ENCODE assay signal across 19 mouse cellular contexts in genomic region chr7:74432950-74433349, GRCm38 (mm10).
DNase-seq lines count a peak whose midpoint lies in the region; ATAC-seq and TF ChIP-seq lines count a peak whose summit lies in the region.
"Had no signal": no experiment of that assay in that cellular context is flagged by ENCODE, and none has a peak within 500 bp of the region (broad histone marks: within the 10 kb centered on the region; RNA-seq: fewer than 3 reads in every experiment).

No protein-coding gene starts in this region.

- H3K4me3 ChIP-seq in kidney, adult 2 months (ENCODE audit: insufficient read depth, low read depth, low read length) = no peak overlapping the region
- no peak overlapping the region for H3K4me3 ChIP-seq in lung, postnatal 0 days (ENCODE audit: low read depth, low read length)
- H3K4me3 ChIP-seq in liver, embryonic 12.5 days = no peak overlapping the region
- H3K4me3 ChIP-seq in gastrocnemius, adult 2 months = no peak overlapping the region
- H3K4me3 ChIP-seq: embryonic facial prominence, embryonic 12.5 days; heart, embryonic 15.5 days had no signal

- H3K9me3 ChIP-seq in lung, postnatal 0 days (ENCODE audit: low read length) = no peaks in the 10 kb centered on the region
- no peaks in the 10 kb centered on the region for H3K9me3 ChIP-seq in liver, embryonic 12.5 days (replicated peaks)
- H3K9me3 ChIP-seq: embryonic facial prominence, embryonic 12.5 days; heart, embryonic 15.5 days had no signal

- no peak overlapping the region for H3K27ac ChIP-seq in kidney, adult 2 months (ENCODE audit: insufficient read depth, low read depth, low read length)
- H3K27ac ChIP-seq in lung, postnatal 0 days (ENCODE audit: low read length) = no peak overlapping the region
- no peak overlapping the region for H3K27ac ChIP-seq in liver, embryonic 12.5 days
- H3K27ac ChIP-seq in gastrocnemius, adult 2 months = no peak overlapping the region
- H3K27ac ChIP-seq: embryonic facial prominence, embryonic 12.5 days; heart, embryonic 15.5 days had no signal

- H3K36me3 ChIP-seq in kidney, adult 2 months (ENCODE audit: control insufficient read depth, insufficient read depth, low read length) = no peaks in the 10 kb centered on the region
- no peaks in the 10 kb centered on the region for H3K36me3 ChIP-seq in lung, postnatal 0 days (ENCODE audit: insufficient read depth, low read length)
- H3K36me3 ChIP-seq in liver, embryonic 12.5 days = no peaks in the 10 kb centered on the region
- H3K36me3 ChIP-seq: embryonic facial prominence, embryonic 12.5 days; heart, embryonic 15.5 days had no signal

- no peak overlapping the region for H3K9ac ChIP-seq in lung, postnatal 0 days (replicated peaks; ENCODE audit: low read depth)
- H3K9ac ChIP-seq in liver, embryonic 12.5 days = no peak overlapping the region
- H3K9ac ChIP-seq: embryonic facial prominence, embryonic 12.5 days; heart, embryonic 15.5 days; liver, postnatal 0 days had no signal

- H3K4me2 ChIP-seq in lung, postnatal 0 days (replicated peaks; ENCODE audit: low read depth, low read length) = no peak overlapping the region
- no peak overlapping the region for H3K4me2 ChIP-seq in liver, embryonic 12.5 days
- H3K4me2 ChIP-seq: embryonic facial prominence, embryonic 12.5 days; heart, embryonic 15.5 days had no signal

- 33% methylated on average over 2 of the region's 2 CpGs for WGBS in kidney, adult 2 months
- WGBS in lung, postnatal 0 days = 57% methylated on average over 2 of the region's 2 CpGs
- 63% methylated on average over 2 of the region's 2 CpGs for WGBS in liver, embryonic 12.5 days (ENCODE audit: insufficient replicate concordance)

- intact Hi-C loops in gastrocnemius, adult 2 months (cut with DNase I) = no loop called here

- no peak for ATAC-seq in lung, postnatal 0 days
- no peak for ATAC-seq in liver, embryonic 12.5 days
- ATAC-seq: forebrain, embryonic 16.5 days; liver, postnatal 0 days had no signal

- peaks cover 3% of the 10 kb centered on the region; the same call in 1 of the 2 replicates for H3K4me1 ChIP-seq in kidney, adult 2 months (ENCODE audit: control insufficient read depth, insufficient read depth, low read length)
- no peaks in the 10 kb centered on the region for H3K4me1 ChIP-seq in lung, postnatal 0 days (ENCODE audit: insufficient read depth, low read depth, low read length)
- H3K4me1 ChIP-seq in liver, embryonic 12.5 days = no peaks in the 10 kb centered on the region
- H3K4me1 ChIP-seq: embryonic facial prominence, embryonic 12.5 days had no signal

- TF ChIP-seq POLR2A in kidney, adult 2 months (IDR thresholded peaks at IDR 0.05; ENCODE audit: low read depth, low read length) = no peak

- no peak for TF ChIP-seq CTCF in kidney, adult 2 months (conservative IDR thresholded peaks at IDR 0.05; ENCODE audit: insufficient read depth, insufficient read length, low read depth, low read length)
- TF ChIP-seq CTCF in lung, postnatal 0 days (IDR thresholded peaks at IDR 0.05) = no peak
- no peak for TF ChIP-seq CTCF in gastrocnemius, adult 2 months (IDR thresholded peaks at IDR 0.05)

- no peaks in the 10 kb centered on the region for H3K27me3 ChIP-seq in kidney, adult 2 months (replicated peaks; ENCODE audit: control insufficient read depth, insufficient read depth, low read length)
- H3K27me3 ChIP-seq in lung, postnatal 0 days (replicated peaks; ENCODE audit: insufficient read depth, low read length) = no peaks in the 10 kb centered on the region
- H3K27me3 ChIP-seq in liver, embryonic 12.5 days (replicated peaks) = no peaks in the 10 kb centered on the region
- H3K27me3 ChIP-seq: CH12.LX; embryonic facial prominence, embryonic 12.5 days; heart, embryonic 15.5 days had no signal

- DNase-seq in kidney, adult 2 months = peak; percentile 67
- DNase-seq in kidney, adult 11 months = no peak
- DNase-seq in lung, postnatal 0 days (ENCODE audit: low spot score) = peak; percentile 58
- DNase-seq in lung, postnatal 25 days (ENCODE audit: low spot score) = no peak
- peak; percentile 41 to 74 for DNase-seq in kidney, postnatal 36 days
- DNase-seq in gastrocnemius, adult 2 months = no peak
- no peak for DNase-seq in left cerebral cortex, adult 11 months (ENCODE audit: low spot score)
- DNase-seq: adrenal gland, adult 2 months; cerebellum, adult 9-10 months; gastrocnemius, postnatal 36 days; liver; liver, postnatal 0 days; right cerebral cortex, postnatal 4 days; thymus, adult 2 months had no signal

- no peak for TF ChIP-seq EP300 in lung, postnatal 0 days (IDR thresholded peaks at IDR 0.05)

Comparison
In these comparisons a context has a peak if more than half of its experiments do, and no peak if none do; other contexts are left out.
1. DNase-seq: peak in kidney, adult 2 months (single experiment), lung, postnatal 0 days (single experiment) and kidney, postnatal 36 days (2 of 2); none in kidney, adult 11 months (single experiment), lung, postnatal 25 days (single experiment), gastrocnemius, adult 2 months (single experiment) and left cerebral cortex, adult 11 months (single experiment).